Mouse (Mus musculus) embryonic fibroblast, embryonic 13.5 days (primary cell): ENCODE results near the gene Clasrp.

Experiments used
- CTCF ChIP-seq: IDR thresholded peaks from 2 replicates; pipeline ENCODE4 v1.5.1; 2011; ENCODE audit warnings: mild to moderate bottlenecking, control low read depth, low read length, moderate library complexity, borderline replicate concordance; ENCODE audit not compliant: insufficient read depth
- POLR2A ChIP-seq: IDR thresholded peaks from 2 replicates; pipeline ENCODE4 v1.6.1; 2011; ENCODE audit warnings: low read depth, mild to moderate bottlenecking, control low read depth, low read length, moderate library complexity

DNA sequence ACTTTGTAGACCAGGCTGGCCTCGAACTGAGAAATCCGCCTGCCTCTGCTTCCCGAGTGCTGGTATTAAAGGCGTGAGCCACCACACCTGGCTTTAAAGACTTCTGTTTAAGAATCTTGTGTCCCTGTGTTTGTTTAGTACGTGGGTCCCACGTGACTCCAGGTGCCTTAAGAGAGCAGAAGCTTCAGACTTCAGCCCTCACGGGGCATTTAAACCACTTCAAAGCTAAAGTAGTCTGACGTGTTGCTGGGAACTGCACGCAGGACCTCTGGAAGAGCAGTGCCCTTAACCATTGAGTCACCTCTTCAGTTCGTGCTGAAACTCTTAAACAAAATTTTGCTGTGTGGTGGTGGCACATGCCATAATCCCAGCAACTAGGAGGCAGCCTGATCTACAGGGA is 54.9 kb downstream of the Clasrp start:
- no peak for TF ChIP-seq CTCF
- no peak for TF ChIP-seq POLR2A
